Mouse (Mus musculus) lung, postnatal 0 days (tissue): ENCODE measurements around the gene Fyn.

ENCODE experiments used
- CTCF ChIP-seq: IDR thresholded peaks from 2 replicates; pipeline ENCODE4 v1.5.1; 2016; ENCODE audit warnings: antibody characterized with exemption, mild to moderate bottlenecking
- EP300 ChIP-seq: IDR thresholded peaks from 2 replicates; pipeline ENCODE4 v1.6.1; 2016; ENCODE audit warnings: antibody characterized with exemption, mild to moderate bottlenecking, control low read depth

DNA sequence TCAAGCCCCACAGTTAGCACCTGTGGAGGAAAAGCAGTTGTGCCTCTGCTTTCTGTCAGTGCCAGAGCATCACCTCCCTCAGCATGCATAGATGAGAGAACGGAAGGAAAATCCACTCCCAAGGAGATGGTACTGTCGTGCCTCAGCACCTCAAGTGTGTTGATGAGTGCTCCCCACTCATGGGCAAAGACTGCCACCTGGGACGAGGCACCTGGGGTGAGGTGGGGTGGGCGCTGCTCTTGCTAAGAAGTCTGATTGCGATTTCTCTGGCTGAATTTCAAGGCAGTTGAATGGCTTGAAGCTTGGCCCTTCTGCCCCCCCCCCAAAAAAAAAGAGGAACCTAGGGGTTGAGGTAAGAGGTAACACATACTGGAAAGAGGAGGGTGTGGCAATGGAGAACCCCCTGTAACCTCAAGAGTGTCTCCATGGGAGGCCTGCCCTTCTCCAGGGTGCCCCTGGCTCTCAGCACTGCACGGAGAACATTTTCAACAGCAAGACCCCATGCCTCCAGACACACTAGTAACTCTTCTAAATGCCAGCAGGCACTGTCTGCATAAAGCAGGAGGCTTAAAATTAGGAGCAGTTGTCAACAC lies 148.0 kb downstream of the Fyn start:
- TF ChIP-seq CTCF (no peak), EP300 (no peak)
